Comparison of ENCODE assay signal across 11 mouse cellular contexts in genomic region chr17:78724461-78725055, GRCm38 (mm10). TPM values are rescaled to one million over a fixed set of nuclear protein-coding genes. Genes with fewer than 3 reads are reported as not detected.
DNase-seq lines count a peak whose midpoint lies in the region; ATAC-seq and TF ChIP-seq lines count a peak whose summit lies in the region.
"Had no signal": no experiment of that assay in that cellular context is flagged by ENCODE, and none has a peak within 500 bp of the region (broad histone marks: within the 10 kb centered on the region; RNA-seq: fewer than 3 reads in every experiment).

No protein-coding gene starts in this region.

- peak; percentile 32 to 65; a peak in 2 of 4 replicates for TF ChIP-seq EP300 in MEL (IDR thresholded peaks at IDR 0.05; ENCODE audit: low read depth in 1 of 2, low read length in 2 of 2)

- peak; percentile 34; the same call in 1 of the 2 replicates for ATAC-seq in heart, embryonic 13.5 days (ENCODE audit: extremely low read depth, insufficient number of reproducible peaks, low FRiP score, low TSS enrichment)
- peak; percentile 84 for ATAC-seq in erythroblast, adult 5-6 weeks (replicated peaks; ENCODE audit: low FRiP score, poor library complexity, severe bottlenecking)
- peak; percentile 98 for ATAC-seq in liver, embryonic 12.5 days
- ATAC-seq in frontal cortex, adult (ENCODE audit: low TSS enrichment), result no peak

- H3K27ac ChIP-seq in heart, embryonic 13.5 days (replicated peaks), result peak overlapping the region; percentile 78
- H3K27ac ChIP-seq in MEL (ENCODE audit: control insufficient read depth, low read depth, low read length), result no peak overlapping the region
- peak overlapping the region; percentile 30; the same call in 1 of the 2 replicates for H3K27ac ChIP-seq in liver, embryonic 12.5 days
- H3K27ac ChIP-seq: hindbrain, embryonic 15.5 days had no signal

- H3K9me3 ChIP-seq in heart, embryonic 13.5 days, result no peaks in the 10 kb centered on the region
- H3K9me3 ChIP-seq in MEL (replicated peaks; ENCODE audit: insufficient read depth, low read length), result no peaks in the 10 kb centered on the region
- no peaks in the 10 kb centered on the region for H3K9me3 ChIP-seq in liver, embryonic 12.5 days (replicated peaks)
- H3K9me3 ChIP-seq: hindbrain, embryonic 15.5 days had no signal

- peaks cover 20% of the 10 kb centered on the region for H3K36me3 ChIP-seq in heart, embryonic 13.5 days
- H3K36me3 ChIP-seq in MEL (ENCODE audit: control insufficient read depth in 1 of 2, insufficient read depth in 2 of 2, low read length in 2 of 2), result peaks cover 0 to 10% of the 10 kb centered on the region in 2 experiments; a peak in 3 of 4 replicates
- H3K36me3 ChIP-seq in liver, embryonic 12.5 days, result 0 out of 2 replicates have a peak, but pooled peaks cover 3% of the 10 kb centered on the region
- H3K36me3 ChIP-seq: hindbrain, embryonic 15.5 days had no signal

- H3K9ac ChIP-seq in heart, embryonic 13.5 days, result no peak overlapping the region
- no peak overlapping the region for H3K9ac ChIP-seq in MEL (ENCODE audit: control insufficient read depth, low read depth, low read length, poor library complexity, severe bottlenecking)
- H3K9ac ChIP-seq in liver, embryonic 12.5 days, result 0 out of 2 replicates have a peak overlapping the region, but pooled peaks have one; percentile 1
- H3K9ac ChIP-seq: hindbrain, embryonic 15.5 days had no signal

- peaks cover 8% of the 10 kb centered on the region; the same call in 1 of the 2 replicates for H3K79me2 ChIP-seq in MEL (ENCODE audit: control insufficient read depth, insufficient read depth, low read length, poor library complexity)

- peaks cover 62% of the 10 kb centered on the region for H3K4me1 ChIP-seq in heart, embryonic 13.5 days
- peaks cover 4 to 7% of the 10 kb centered on the region in 2 experiments for H3K4me1 ChIP-seq in MEL (ENCODE audit: control insufficient read depth in 1 of 2, insufficient read depth in 2 of 2, low read length in 2 of 2)
- peaks cover 28% of the 10 kb centered on the region for H3K4me1 ChIP-seq in liver, embryonic 12.5 days
- H3K4me1 ChIP-seq: hindbrain, embryonic 15.5 days had no signal

- no peak for DNase-seq in heart, adult 18-20 months
- DNase-seq in MEL (ENCODE audit: low read depth, low spot score), result peak; percentile 59
- no peak for DNase-seq in left cerebral cortex, adult 11 months (ENCODE audit: low spot score)
- DNase-seq in lung, postnatal 10 days, result no peak
- DNase-seq: cerebellum, postnatal 14 days; lung, postnatal 36 days had no signal

- H3K4me3 ChIP-seq in heart, embryonic 13.5 days, result no peak overlapping the region
- no peak overlapping the region for H3K4me3 ChIP-seq in MEL (ENCODE audit: control insufficient read depth in 1 of 2, insufficient read depth in 1 of 2, low read depth in 2 of 2, low read length in 2 of 2)
- H3K4me3 ChIP-seq in liver, embryonic 12.5 days, result no peak overlapping the region
- H3K4me3 ChIP-seq: hindbrain, embryonic 15.5 days had no signal

- no peak for TF ChIP-seq RAD21 in MEL (IDR thresholded peaks at IDR 0.05; ENCODE audit: low read depth, low read length)

- no peak for TF ChIP-seq POLR2A in MEL (IDR thresholded peaks at IDR 0.05; ENCODE audit: control insufficient read depth in 1 of 2, insufficient read depth in 1 of 2, low read depth in 1 of 2, low read length in 2 of 2, poor library complexity in 1 of 2)

- no peaks in the 10 kb centered on the region for H3K27me3 ChIP-seq in heart, embryonic 13.5 days (replicated peaks)
- H3K27me3 ChIP-seq in MEL (ENCODE audit: control insufficient read depth in 1 of 2, insufficient read depth in 2 of 2, low read length in 2 of 2), result no peaks in the 10 kb centered on the region
- no peaks in the 10 kb centered on the region for H3K27me3 ChIP-seq in liver, embryonic 12.5 days (replicated peaks)
- H3K27me3 ChIP-seq: hindbrain, embryonic 15.5 days had no signal

- peak overlapping the region; percentile 28 for H3K4me2 ChIP-seq in heart, embryonic 13.5 days
- 0 out of 2 replicates have a peak overlapping the region, but pooled peaks have one; percentile 9 for H3K4me2 ChIP-seq in liver, embryonic 12.5 days
- H3K4me2 ChIP-seq: hindbrain, embryonic 15.5 days had no signal

- TF ChIP-seq CTCF in MEL (IDR thresholded peaks at IDR 0.05 in 2 of 3, conservative IDR thresholded peaks at IDR 0.05 in 1 of 3; ENCODE audit: control insufficient read depth in 1 of 3, insufficient read depth in 1 of 3, low read depth in 2 of 3, low read length in 3 of 3, poor library complexity in 1 of 3, severe bottlenecking in 1 of 3), result no peak

- 33% methylated on average over 6 of the region's 6 CpGs for WGBS in heart, embryonic 13.5 days
- WGBS in liver, embryonic 12.5 days (ENCODE audit: insufficient replicate concordance), result 47% methylated on average over 6 of the region's 6 CpGs

TF ChIP-seq in MEL, 35 proteins besides CTCF, POLR2A, EP300 and RAD21:
- 0 out of 2 replicates have a peak, but pooled peaks have one; percentile 16 for TF ChIP-seq HCFC1 (IDR thresholded peaks at IDR 0.05; ENCODE audit: low read depth, low read length)
- no peak for TF ChIP-seq CHD1 (IDR thresholded peaks at IDR 0.05; ENCODE audit: low read depth, low read length)
- peak; percentile 78 for TF ChIP-seq GABPA (IDR thresholded peaks at IDR 0.05; ENCODE audit: low read depth, low read length)
- TF ChIP-seq UBTF (IDR thresholded peaks at IDR 0.05; ENCODE audit: borderline replicate concordance, insufficient read depth, low read depth, low read length), result no peak
- TF ChIP-seq NRF1 (IDR thresholded peaks at IDR 0.05; ENCODE audit: insufficient read depth, low read depth, low read length, poor library complexity, severe bottlenecking), result no peak
- no peak for TF ChIP-seq SMC3 (IDR thresholded peaks at IDR 0.05; ENCODE audit: low read depth, low read length)
- TF ChIP-seq JUND (IDR thresholded peaks at IDR 0.05; ENCODE audit: low read depth, low read length), result no peak
- TF ChIP-seq ZC3H11A (IDR thresholded peaks at IDR 0.05; ENCODE audit: low read depth, low read length), result no peak
- no peak for TF ChIP-seq E2F4 (IDR thresholded peaks at IDR 0.05; ENCODE audit: borderline replicate concordance, low read depth, low read length)
- peak; percentile 60; the same call in 1 of the 2 replicates for TF ChIP-seq BHLHE40 (IDR thresholded peaks at IDR 0.05; ENCODE audit: borderline replicate concordance, low read depth, low read length)
- TF ChIP-seq TCF12 (IDR thresholded peaks at IDR 0.05; ENCODE audit: low read depth, low read length), result 0 out of 2 replicates have a peak, but pooled peaks have one; percentile 24
- no peak for TF ChIP-seq ZKSCAN1 (IDR thresholded peaks at IDR 0.05; ENCODE audit: low read depth, low read length)
- no peak for TF ChIP-seq MYC (IDR thresholded peaks at IDR 0.05; ENCODE audit: low read depth, low read length)
- TF ChIP-seq CHD2 (IDR thresholded peaks at IDR 0.05; ENCODE audit: low read length), result no peak
- no peak for TF ChIP-seq MAFK (IDR thresholded peaks at IDR 0.05; ENCODE audit: borderline replicate concordance, low read depth, low read length)
- TF ChIP-seq USF1 (IDR thresholded peaks at IDR 0.05; ENCODE audit: low read depth, low read length), result peak; percentile 64; the same call in 1 of the 2 replicates
- no peak for TF ChIP-seq USF2 (IDR thresholded peaks at IDR 0.05; ENCODE audit: borderline replicate concordance in 1 of 2, insufficient read depth in 1 of 2, low read depth in 1 of 2, low read length in 2 of 2)
- no peak for TF ChIP-seq MYB (IDR thresholded peaks at IDR 0.05; ENCODE audit: low read depth, low read length)
- no peak for TF ChIP-seq KAT2A (conservative IDR thresholded peaks at IDR 0.05; ENCODE audit: low read depth, low read length)
- no peak for TF ChIP-seq ZNF384 (IDR thresholded peaks at IDR 0.05; ENCODE audit: low read depth, low read length)
- peak; percentile 49; the same call in 1 of the 2 replicates for TF ChIP-seq MAX (IDR thresholded peaks at IDR 0.05; ENCODE audit: low read length)
- TF ChIP-seq MAZ (IDR thresholded peaks at IDR 0.05; ENCODE audit: low read depth, low read length), result 0 out of 2 replicates have a peak, but pooled peaks have one; percentile 41
- no peak for TF ChIP-seq TAL1 (IDR thresholded peaks at IDR 0.05; ENCODE audit: low read length)
- TF ChIP-seq ZMIZ1 (IDR thresholded peaks at IDR 0.05; ENCODE audit: low read depth, low read length), result no peak
- no peak for TF ChIP-seq ELF1 (IDR thresholded peaks at IDR 0.05; ENCODE audit: low read depth, low read length)
- peak; percentile 42; the same call in 1 of the 2 replicates for TF ChIP-seq MEF2A (IDR thresholded peaks at IDR 0.05; ENCODE audit: extremely low read depth, insufficient replicate concordance, low read depth, low read length, poor library complexity, severe bottlenecking)
- peak; percentile 84 for TF ChIP-seq ETS1 (IDR thresholded peaks at IDR 0.05; ENCODE audit: low read depth, low read length)
- no peak for TF ChIP-seq NELFE (IDR thresholded peaks at IDR 0.05; ENCODE audit: low read depth, low read length)
- TF ChIP-seq GATA1 (IDR thresholded peaks at IDR 0.05; ENCODE audit: low read depth, low read length), result 0 out of 2 replicates have a peak, but pooled peaks have one; percentile 30
- peak; percentile 52; the same call in 1 of the 2 replicates for TF ChIP-seq MXI1 (IDR thresholded peaks at IDR 0.05; ENCODE audit: low read depth, low read length)
- no peak for TF ChIP-seq POLR2AphosphoS2 (IDR thresholded peaks at IDR 0.05; ENCODE audit: low read length)
- TF ChIP-seq TBP (IDR thresholded peaks at IDR 0.05; ENCODE audit: low read depth, low read length), result no peak
- TF ChIP-seq POLR2AphosphoS5 (IDR thresholded peaks at IDR 0.05; ENCODE audit: borderline replicate concordance, low read depth, low read length), result no peak
- peak; percentile 64; the same call in 1 of the 2 replicates for TF ChIP-seq SIN3A (IDR thresholded peaks at IDR 0.05; ENCODE audit: low read length)
- TF ChIP-seq RCOR1 (IDR thresholded peaks at IDR 0.05; ENCODE audit: low read depth, low read length), result no peak

RNA-seq across cellular contexts. Expression of gene Strn, which starts 12.4 kb away (rescaled TPM):
- 10.3 and 11.0 TPM in 2 replicates for polyA plus RNA-seq in heart, embryonic 13.5 days (2015; fragmentation: Nextera tagmentation; extraction: Ambion mirVana)
- total RNA-seq in heart, adult 18-20 months (2021), result 10 to 100 TPM; 22.5 to 23.0 TPM
- 10.2 and 13.4 TPM in 2 replicates for total RNA-seq in MEL (2012; rRNA removed)
- polyA plus RNA-seq in MEL (2012; ENCODE audit: insufficient read depth in 1 of 2, insufficient read length in 2 of 2, low read depth in 1 of 2, low replicate concordance in 2 of 2, missing spikeins in 1 of 2), result 10 to 100 TPM in 1 of 2 experiments, not detected in 1; 13.9 TPM
- total RNA-seq in erythroblast, adult 5-6 weeks (2015; ENCODE audit: low replicate concordance), result 7.5 and 8.3 TPM in 2 replicates
- 13.9 and 14.9 TPM in 2 replicates for total RNA-seq in erythroblast, adult 5-6 weeks (2017; ENCODE audit: low replicate concordance)
- polyA plus RNA-seq in liver, embryonic 12.5 days (2016; fragmentation: Nextera tagmentation; extraction: Ambion mirVana), result 4.7 and 4.8 TPM in 2 replicates
